Mouse (Mus musculus) intestine, embryonic 16.5 days (tissue): ENCODE measurements around the gene Hspbp1. TPM values are rescaled to one million over a fixed set of nuclear protein-coding genes. Genes with fewer than 3 reads are reported as not detected.

Source experiments
- ATAC-seq: fragments of 200-750 bp; cut with Nextera tagmentation; 2 replicates; pipeline ENCODE4 v1.8.0; 2017; ENCODE audit warnings: moderate TSS enrichment, moderate library complexity
- H3K27ac ChIP-seq: fragments of 300-500 bp; sonication (generic); 2 replicates; pipeline ENCODE4 v1.5.1; 2014; ENCODE audit warnings: mild to moderate bottlenecking, low read length
- H3K27me3 ChIP-seq: fragments of 300-500 bp; sonication (generic); replicated peaks from 2 replicates; pipeline ENCODE4 v1.6.1; 2014; ENCODE audit warnings: low read length, control low read depth, mixed read lengths; ENCODE audit not compliant: control insufficient read depth, insufficient read depth
- H3K36me3 ChIP-seq: fragments of 300-500 bp; sonication (generic); 2 replicates; pipeline ENCODE4 v1.6.1; 2014; ENCODE audit warnings: low read length, control low read depth; ENCODE audit not compliant: control insufficient read depth, insufficient read depth
- H3K4me1 ChIP-seq: fragments of 300-500 bp; sonication (generic); 2 replicates; pipeline ENCODE4 v1.6.1; 2014; ENCODE audit warnings: low read length, control low read depth, mixed read lengths; ENCODE audit not compliant: control insufficient read depth, insufficient read depth
- H3K4me2 ChIP-seq: fragments of 300-500 bp; sonication (generic); 2 replicates; pipeline ENCODE4 v1.6.1; 2014; ENCODE audit warnings: low read depth, low read length, control low read depth
- H3K4me3 ChIP-seq: fragments of 300-500 bp; sonication (generic); 2 replicates; pipeline ENCODE4 v1.5.1; 2014; ENCODE audit warnings: mild to moderate bottlenecking, low read length
- H3K9ac ChIP-seq: fragments of 300-500 bp; sonication (generic); 2 replicates; pipeline ENCODE4 v1.6.1; 2014; ENCODE audit warnings: low read depth, low read length
- H3K9me3 ChIP-seq: fragments of 300-500 bp; sonication (generic); 2 replicates; pipeline ENCODE4 v1.6.1; 2016; ENCODE audit warnings: low read length, control low read depth; ENCODE audit not compliant: control insufficient read depth
- WGBS: fragments of 180-500 bp; shearing (Covaris S2); extraction: QIAGEN DNeasy Blood & Tissue Kit; methylation state at CpG from one replicate; pipeline ENCODE4 v1.1.7; 2014; 5-methylcytosine and 5-hydroxymethylcytosine counted together
- polyA plus RNA-seq: library from polyadenylated mRNA; unstranded; fragments of >200 nt; fragmentation: Nextera tagmentation; extraction: Ambion mirVana; gene quantifications from 2 replicates; pipeline ENCODE4 v1.2.1, GENCODE M21; 2015

Gene Hspbp1
- polyA plus RNA-seq, 1 experiment from 2014 or later: 95.4 TPM

- Histone ChIP-seq H3K4me1 (peaks cover 29% of the 10 kb centered on the region), H3K27ac (peak within 1 kb of the TSS; percentile 95), H3K4me3 (peak within 1 kb of the TSS; percentile 81), H3K4me2 (peak within 1 kb of the TSS; percentile 92), H3K36me3 (no peaks in the 10 kb centered on the region), H3K9me3 (no peaks in the 10 kb centered on the region), H3K27me3 (no peaks in the 10 kb centered on the region), H3K9ac (peak within 1 kb of the TSS; percentile 94)
- ATAC-seq: peak; percentile 98
- WGBS: under 1% methylated on average over 54 of the region's 54 CpGs
Observed at GRCm38 (mm10) chr7:4658912-4659551, 25.8 kb downstream of the Hspbp1 start, which contains the start of gene Ppp6r1. Ppp6r1 (minus strand) TSS chr7:4659019.

GRCm38 (mm10) chr7:4658128-4658907 is 26.6 kb downstream of the Hspbp1 start:
- ATAC-seq: peak; percentile 66
- WGBS: under 1% methylated on average over 78 of the region's 78 CpGs
- peaks cover 35% of the 10 kb centered on the region for H3K4me1 ChIP-seq

GRCm38 (mm10) chr7:4657521-4658127 is 27.2 kb downstream of the Hspbp1 start:
- WGBS: 31% methylated on average over 9 of the region's 9 CpGs
- Histone ChIP-seq H3K9ac (peak overlapping the region; percentile 94), H3K4me3 (peak overlapping the region; percentile 81), H3K4me1 (peaks cover 37% of the 10 kb centered on the region), H3K36me3 (no peaks in the 10 kb centered on the region), H3K9me3 (no peaks in the 10 kb centered on the region), H3K4me2 (peak overlapping the region; percentile 92), H3K27me3 (no peaks in the 10 kb centered on the region), H3K27ac (peak overlapping the region; percentile 95)
- ATAC-seq: peak; percentile 6

More at GRCm38 (mm10) chr7:4658128-4658907, 26.6 kb downstream of the Hspbp1 start:
- Histone ChIP-seq H3K27me3 (no peaks in the 10 kb centered on the region), H3K4me3 (peak overlapping the region; percentile 81), H3K9ac (peak overlapping the region; percentile 94), H3K36me3 (no peaks in the 10 kb centered on the region), H3K4me2 (peak overlapping the region; percentile 92), H3K27ac (peak overlapping the region; percentile 95), H3K9me3 (no peaks in the 10 kb centered on the region)

GRCm38 (mm10) chr7:4656818-4657217 is 28.1 kb downstream of the Hspbp1 start:
- Histone ChIP-seq H3K9me3 (no peaks in the 10 kb centered on the region), H3K36me3 (no peaks in the 10 kb centered on the region), H3K27ac (no peak overlapping the region), H3K4me1 (peaks cover 38% of the 10 kb centered on the region), H3K9ac (0 out of 2 replicates have a peak overlapping the region, but pooled peaks have one; percentile 94), H3K4me2 (peak overlapping the region; percentile 92), H3K27me3 (no peaks in the 10 kb centered on the region), H3K4me3 (peak overlapping the region; percentile 81; the same call in 1 of the 2 replicates)
- 39% methylated on average over 1 of the region's 1 CpGs for WGBS
- ATAC-seq: no peak

- Histone ChIP-seq H3K9me3 (no peaks in the 10 kb centered on the region), H3K9ac (no peak overlapping the region), H3K27ac (no peak overlapping the region), H3K4me3 (no peak overlapping the region), H3K36me3 (no peaks in the 10 kb centered on the region), H3K4me1 (peaks cover 38% of the 10 kb centered on the region), H3K27me3 (no peaks in the 10 kb centered on the region), H3K4me2 (no peak overlapping the region)
- 93% methylated on average over 1 of the region's 1 CpGs for WGBS
- no peak for ATAC-seq
Observed at GRCm38 (mm10) chr7:4655916-4656315, 29.0 kb downstream of the Hspbp1 start.

GRCm38 (mm10) chr7:4655393-4655792 is 29.5 kb downstream of the Hspbp1 start:
- peaks cover 38% of the 10 kb centered on the region for H3K4me1 ChIP-seq
- H3K27ac ChIP-seq: no peak overlapping the region
- no peak overlapping the region for H3K4me2 ChIP-seq
- ATAC-seq: no peak
- no peak overlapping the region for H3K9ac ChIP-seq
- no peak overlapping the region for H3K4me3 ChIP-seq
- no peaks in the 10 kb centered on the region for H3K27me3 ChIP-seq
- no peaks in the 10 kb centered on the region for H3K9me3 ChIP-seq
- 79% methylated on average over 4 of the region's 4 CpGs for WGBS
- H3K36me3 ChIP-seq: no peaks in the 10 kb centered on the region

- no peak for ATAC-seq
- Histone ChIP-seq H3K9me3 (no peaks in the 10 kb centered on the region), H3K4me1 (peaks cover 32% of the 10 kb centered on the region), H3K9ac (0 out of 2 replicates have a peak overlapping the region, but pooled peaks have one; percentile 0), H3K4me3 (no peak overlapping the region), H3K27ac (peak overlapping the region; percentile 46; the same call in 1 of the 2 replicates), H3K27me3 (no peaks in the 10 kb centered on the region), H3K36me3 (no peaks in the 10 kb centered on the region), H3K4me2 (no peak overlapping the region)
- WGBS: 84% methylated on average over 2 of the region's 2 CpGs
Observed at GRCm38 (mm10) chr7:4654221-4654620, 30.6 kb downstream of the Hspbp1 start.

- no peaks in the 10 kb centered on the region for H3K27me3 ChIP-seq
- 79% methylated on average over 7 of the region's 7 CpGs for WGBS
- ATAC-seq: no peak
- H3K4me1 ChIP-seq: peaks cover 32% of the 10 kb centered on the region
- H3K27ac ChIP-seq: peak overlapping the region; percentile 46; the same call in 1 of the 2 replicates
- H3K4me3 ChIP-seq: no peak overlapping the region
- H3K36me3 ChIP-seq: no peaks in the 10 kb centered on the region
- 0 out of 2 replicates have a peak overlapping the region, but pooled peaks have one; percentile 0 for H3K9ac ChIP-seq
- H3K9me3 ChIP-seq: no peaks in the 10 kb centered on the region
- no peak overlapping the region for H3K4me2 ChIP-seq
Observed at GRCm38 (mm10) chr7:4653780-4654179, 31.1 kb downstream of the Hspbp1 start.

GRCm38 (mm10) chr7:4653351-4653750 is 31.5 kb downstream of the Hspbp1 start:
- Histone ChIP-seq H3K36me3 (no peaks in the 10 kb centered on the region), H3K27ac (0 out of 2 replicates have a peak overlapping the region, but pooled peaks have one; percentile 8), H3K4me1 (peaks cover 32% of the 10 kb centered on the region), H3K27me3 (no peaks in the 10 kb centered on the region), H3K9ac (0 out of 2 replicates have a peak overlapping the region, but pooled peaks have one; percentile 0), H3K4me2 (no peak overlapping the region), H3K4me3 (no peak overlapping the region), H3K9me3 (no peaks in the 10 kb centered on the region)
- no peak for ATAC-seq
- WGBS: 84% methylated on average over 5 of the region's 5 CpGs
